Mouse (Mus musculus): ENCODE data around the gene Arpc1b.
A peak's percentile ranks its signal among the peaks of the same experiment; 100 is the strongest.
"Not testable (repeated sequence)": the region's sequence is repeated elsewhere in the genome, so short reads cannot be mapped to it uniquely, and the experiment has no call there.

Gene Arpc1b

DNA sequence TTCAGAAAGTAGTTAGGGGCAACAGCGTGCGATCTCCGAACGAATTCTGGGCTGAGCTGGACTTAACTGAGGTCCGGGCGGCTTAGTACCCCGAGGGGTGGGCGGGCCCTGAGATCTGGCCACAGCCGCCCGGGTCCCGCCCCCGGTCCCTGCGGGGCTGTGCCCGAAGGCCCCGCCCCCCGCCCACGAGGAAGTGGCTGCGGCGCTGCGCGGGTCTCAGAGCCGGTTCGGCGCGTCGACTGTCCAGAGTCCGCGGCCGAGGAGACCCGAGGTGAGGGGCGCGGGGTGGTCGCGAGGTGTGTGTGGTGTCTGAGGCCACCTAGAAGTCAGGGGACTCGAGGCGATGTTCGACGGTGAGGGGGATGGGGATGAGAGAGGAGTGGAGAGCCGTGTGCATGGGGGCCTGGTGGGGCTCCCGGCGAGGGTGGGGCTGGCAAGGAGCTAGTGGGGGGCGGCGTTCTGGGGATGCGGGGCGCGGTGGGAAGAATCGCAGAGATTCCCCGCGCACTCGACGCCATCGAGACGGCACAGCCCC is at the start of gene Arpc1b:
Gene Arpc1b, plus strand, starts transcription at position 145 of the 535 bp plus-strand sequence.
- DNase-seq = peak; percentile 84 to 89

DNA sequence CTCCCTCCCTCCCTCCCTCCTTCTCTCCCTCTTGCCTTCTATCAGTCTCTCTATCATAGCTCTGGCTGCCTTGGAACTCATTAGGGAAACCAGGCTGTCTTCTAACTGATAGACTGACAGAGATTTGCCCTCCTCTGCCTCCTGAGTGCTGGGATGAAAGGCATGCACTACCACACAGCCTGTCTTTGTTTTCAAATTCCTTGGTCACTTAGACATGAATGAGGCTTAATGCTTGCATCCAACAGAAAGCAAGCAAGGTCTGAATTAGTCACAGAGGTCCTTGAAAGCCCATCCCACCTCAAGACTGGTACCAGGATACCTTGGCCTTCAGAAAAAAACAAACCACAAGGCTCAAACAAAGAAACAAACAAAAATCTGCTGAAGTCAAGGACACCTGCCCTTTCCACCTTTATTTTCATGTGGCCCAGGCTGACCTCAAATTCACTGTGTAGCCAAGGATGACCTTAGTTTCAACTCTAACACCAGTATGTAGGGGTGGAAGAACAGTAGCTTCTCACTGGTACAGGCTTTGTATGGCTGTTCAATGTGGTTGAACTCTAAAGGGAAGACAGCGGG is 49.2 kb upstream of the Arpc1b start:
- DNase-seq = peak in 1 of 2 experiments; percentile 0

DNA sequence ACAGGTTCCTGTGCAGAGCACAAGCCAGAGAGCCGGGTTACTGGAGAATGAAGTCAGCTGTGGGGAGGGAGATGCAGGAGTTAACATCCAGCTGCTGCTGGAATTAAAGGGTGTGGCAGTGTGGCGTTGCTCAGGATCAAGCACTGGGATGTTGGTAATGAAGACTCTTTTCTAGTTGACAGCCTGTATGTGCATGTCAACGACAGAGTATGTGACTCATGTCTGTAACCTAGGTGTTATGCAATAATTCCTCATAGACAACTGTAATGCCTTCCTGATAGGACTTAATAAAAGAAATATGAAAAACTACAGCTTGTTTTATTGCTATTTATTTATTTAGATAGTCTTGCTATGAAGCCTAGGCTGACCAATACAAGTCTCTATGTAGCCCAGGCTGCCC is 45.2 kb upstream of the Arpc1b start:
- DNase-seq = no peak

DNA sequence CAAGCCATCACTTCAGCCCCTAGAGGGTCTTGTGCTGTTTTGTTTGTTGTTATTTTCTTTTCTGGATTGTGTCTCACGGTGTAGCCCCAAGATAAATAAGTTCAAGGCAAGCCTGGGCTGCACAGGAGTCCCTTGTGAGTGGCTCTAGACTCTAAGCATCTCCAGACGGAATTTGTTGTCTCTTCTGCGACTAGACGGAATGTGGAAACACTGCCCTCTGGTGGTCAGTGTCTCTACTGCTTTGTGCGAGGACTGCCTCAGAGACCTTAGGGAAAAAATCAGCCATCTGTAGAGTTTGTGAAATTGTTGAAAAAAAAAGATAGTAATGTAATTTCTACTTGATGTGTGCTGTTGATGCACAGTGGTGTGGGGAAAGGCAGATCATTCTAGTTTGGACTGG is 44.3 kb upstream of the Arpc1b start:
- DNase-seq = peak; percentile 51 to 76

DNA sequence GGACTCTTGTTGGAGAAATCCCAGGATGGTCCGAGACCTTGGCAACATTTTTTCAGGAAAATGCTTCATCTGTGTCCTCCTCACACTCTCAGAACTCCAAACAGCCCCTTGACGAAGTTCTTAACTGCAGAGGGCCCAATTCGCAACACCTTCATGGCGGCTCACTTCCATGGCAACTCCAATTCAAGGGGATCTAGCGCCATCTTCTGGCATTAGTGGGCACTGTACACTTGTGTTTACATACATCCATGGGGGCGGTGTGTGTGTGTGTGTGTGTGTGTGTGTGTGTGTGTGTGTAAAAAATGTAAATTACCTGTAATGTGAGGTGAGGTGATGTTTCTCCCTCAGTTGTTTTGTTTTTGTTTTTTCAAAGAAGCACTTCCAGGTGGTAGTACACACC is 42.7 kb upstream of the Arpc1b start:
- DNase-seq = no peak

DNA sequence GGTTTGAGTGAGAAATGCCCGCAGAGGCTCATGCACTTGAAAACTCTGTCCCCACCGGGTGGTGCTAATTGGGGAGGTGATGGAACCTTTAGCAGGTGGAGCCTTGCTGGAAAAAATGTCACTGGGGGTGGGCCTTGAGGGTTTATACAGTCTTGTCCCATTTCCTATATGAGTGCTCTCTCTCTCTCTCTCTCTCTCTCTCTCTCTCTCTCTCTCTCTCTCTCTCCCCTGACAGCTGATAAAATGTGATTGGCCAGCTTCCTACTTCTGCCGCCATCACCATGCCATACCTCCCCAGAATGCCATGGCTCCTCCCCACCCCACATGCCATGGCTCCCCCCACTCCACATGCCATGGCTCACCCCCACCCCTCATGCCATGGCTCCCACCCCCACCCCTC is 38.9 kb upstream of the Arpc1b start:
- DNase-seq = no peak

DNA sequence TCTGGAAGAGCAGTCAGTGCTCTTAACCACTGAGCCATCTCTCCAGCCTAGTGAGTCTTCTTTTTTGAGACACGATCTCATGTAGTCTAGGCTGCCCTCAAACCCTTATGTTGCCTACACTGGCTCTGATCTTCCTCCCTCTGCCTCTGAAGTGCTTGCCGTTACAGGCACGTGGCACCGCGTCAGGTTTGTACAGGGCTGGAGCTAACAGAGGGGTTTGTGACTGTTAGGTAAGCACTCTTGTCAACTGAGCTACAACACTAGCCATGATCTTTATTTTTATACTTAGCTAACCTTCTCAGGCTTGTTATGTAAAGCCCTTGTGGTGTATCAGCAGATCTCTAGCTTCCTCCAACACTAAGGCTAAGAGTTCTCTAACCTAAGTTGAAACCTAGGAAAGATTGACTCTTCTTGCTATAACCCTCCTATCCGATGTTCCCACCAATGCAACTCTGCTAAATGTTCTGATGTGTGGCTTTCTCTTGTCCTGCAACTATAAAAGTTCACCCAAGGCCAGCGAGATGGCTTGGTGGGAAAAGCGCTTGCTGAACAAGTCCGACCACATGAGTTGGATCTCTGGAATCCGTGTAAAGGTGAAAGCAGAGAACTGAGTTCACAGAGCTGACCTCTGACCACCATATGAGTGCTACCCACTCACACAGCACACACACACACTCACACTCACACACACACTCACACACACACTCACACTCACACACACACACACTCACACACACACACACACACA is 32.0 kb upstream of the Arpc1b start:
- DNase-seq = peak; percentile 16 to 57

DNA sequence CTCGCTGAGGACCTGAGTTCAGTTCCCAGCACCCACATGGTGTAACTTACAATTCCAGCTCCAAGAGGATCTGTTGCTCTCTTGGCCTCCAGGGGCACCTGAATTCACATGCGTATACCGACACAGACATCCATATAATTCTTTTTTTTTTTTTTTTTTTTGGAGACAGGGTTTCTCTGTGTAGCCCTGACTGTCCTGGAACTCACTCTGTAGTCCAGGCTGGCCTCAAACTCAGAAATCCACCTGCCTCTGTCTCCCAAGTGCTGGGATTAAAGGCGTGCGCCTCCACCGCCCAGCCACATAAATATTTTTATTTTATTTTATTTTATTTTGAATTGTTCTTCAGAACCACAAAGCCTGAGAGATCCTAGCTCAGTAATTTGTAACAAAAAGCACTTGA is 30.8 kb upstream of the Arpc1b start:
- DNase-seq = not testable (repeated sequence)

DNA sequence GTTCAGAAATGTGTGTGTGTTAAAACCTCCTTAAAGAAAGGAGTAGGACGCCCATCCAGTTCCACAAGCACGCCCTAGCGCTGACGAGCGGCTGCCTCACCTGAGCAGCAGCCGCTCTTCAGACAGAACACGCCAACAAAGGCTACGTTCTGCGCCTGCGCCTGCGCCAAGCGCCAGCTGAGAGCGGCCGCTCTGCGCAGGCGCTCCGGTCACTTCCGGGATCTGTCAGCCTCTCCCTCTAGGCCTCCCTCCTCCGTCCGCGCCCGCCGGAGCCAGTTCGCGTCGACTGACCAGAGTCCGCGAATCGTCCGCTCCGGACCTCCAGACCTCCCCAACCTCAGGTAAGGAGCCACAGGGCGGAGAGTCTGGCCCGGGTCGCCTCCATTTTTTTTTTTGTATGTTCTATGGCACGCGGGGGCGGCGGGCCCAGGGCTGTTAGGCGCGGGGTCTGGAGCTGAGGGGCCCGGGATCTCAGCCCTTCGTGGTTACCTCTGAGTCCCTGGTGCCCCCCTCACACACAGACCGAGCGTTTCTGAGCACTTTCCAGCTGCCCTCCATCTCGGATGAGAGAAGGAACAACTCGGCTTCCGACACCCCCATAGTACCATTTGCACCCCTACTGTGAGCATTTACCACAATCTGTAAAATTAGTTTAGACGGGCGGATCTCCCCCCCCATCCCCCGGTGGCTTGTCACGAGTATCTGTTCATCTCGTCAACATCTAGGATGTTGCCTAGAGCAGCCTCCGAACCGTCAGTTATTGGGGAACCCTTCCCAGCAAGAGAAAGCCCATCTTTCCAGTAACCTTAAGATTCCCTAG is 30.2 kb upstream of the Arpc1b start, which contains the start of the genes Arpc1a and Kpna7:
Gene Arpc1a, plus strand, starts transcription at position 199 of the 820 bp plus-strand sequence.
Gene Kpna7, minus strand, starts transcription at position 399 of the 820 bp plus-strand sequence.
- DNase-seq = peak; percentile 96 to 97

DNA sequence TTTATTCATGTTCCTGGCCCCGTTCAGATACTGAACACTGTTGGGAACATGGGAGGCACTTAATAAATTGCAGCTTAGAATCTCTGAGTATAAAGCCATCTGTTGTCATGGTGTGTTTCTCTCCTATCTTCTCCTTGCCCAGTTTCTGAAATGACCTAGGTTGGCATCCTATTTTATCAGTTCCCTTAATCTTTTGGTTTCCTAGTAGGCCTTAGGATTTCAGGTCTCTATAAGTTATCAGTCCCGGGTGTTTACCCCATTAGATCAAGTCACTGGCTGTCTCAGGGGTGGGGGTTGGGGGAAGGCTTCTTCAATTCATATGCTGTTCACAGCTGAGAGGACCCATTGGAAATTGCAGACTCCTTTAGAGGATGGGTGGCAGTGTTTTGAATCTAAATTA is 29.2 kb upstream of the Arpc1b start:
- DNase-seq = no peak

DNA sequence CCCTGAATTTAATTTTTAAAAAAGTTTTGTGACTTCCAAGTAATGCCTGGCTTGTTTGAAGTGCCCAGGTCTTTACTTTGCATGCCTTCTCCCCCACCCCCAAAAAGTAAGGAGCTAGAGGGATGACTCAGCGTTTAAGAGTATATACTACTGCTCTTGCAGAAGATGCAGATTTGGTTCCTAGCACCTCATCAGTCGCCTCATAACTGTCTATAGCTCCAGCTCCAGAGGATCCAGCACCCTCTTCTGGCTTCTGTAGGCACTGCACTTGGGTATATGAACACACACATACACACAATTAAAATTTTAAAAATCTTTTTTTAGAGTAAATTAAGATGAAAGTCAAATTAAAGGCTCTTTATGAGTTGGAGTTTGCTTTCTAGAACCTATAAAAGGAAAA is 25.8 kb upstream of the Arpc1b start:
- no peak for DNase-seq

DNA sequence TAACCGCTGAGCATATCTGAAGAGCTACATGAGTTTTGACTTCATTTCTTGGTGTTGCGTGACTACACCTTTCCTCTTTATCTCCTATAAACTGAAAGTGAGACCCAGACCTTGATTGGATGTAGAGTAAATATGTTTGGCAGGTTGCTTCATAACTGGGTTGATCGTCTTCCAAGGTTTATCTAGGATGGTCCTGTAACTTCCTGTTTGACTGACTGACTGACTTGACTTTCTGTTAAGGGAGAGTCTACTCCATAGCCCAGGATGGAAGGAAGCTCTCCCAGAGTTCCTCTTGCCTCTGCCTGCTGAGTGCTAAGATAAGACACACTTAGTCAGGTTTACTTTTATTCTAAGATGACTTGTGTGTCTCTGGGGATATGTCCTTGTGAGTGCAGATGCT is 24.1 kb upstream of the Arpc1b start:
- no peak for DNase-seq

DNA sequence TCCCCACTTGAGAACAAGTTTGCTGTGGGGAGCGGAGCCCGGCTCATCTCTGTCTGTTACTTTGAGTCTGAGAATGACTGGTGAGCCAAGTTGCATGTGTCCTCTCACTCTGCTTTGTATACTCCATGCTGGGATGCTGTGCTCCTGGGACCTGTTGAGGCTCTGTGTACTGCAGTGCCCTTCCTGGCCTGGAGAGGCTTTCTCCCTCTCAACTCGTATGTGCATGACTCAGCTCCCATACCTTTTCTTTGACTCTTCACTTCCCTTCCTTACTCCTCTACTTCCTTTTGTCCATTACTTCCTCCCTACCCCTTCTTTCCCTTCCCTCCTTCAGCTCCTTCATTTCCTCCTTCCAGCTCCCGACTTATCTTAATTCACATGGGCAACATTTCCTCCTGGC is 17.8 kb upstream of the Arpc1b start:
- no peak for DNase-seq

DNA sequence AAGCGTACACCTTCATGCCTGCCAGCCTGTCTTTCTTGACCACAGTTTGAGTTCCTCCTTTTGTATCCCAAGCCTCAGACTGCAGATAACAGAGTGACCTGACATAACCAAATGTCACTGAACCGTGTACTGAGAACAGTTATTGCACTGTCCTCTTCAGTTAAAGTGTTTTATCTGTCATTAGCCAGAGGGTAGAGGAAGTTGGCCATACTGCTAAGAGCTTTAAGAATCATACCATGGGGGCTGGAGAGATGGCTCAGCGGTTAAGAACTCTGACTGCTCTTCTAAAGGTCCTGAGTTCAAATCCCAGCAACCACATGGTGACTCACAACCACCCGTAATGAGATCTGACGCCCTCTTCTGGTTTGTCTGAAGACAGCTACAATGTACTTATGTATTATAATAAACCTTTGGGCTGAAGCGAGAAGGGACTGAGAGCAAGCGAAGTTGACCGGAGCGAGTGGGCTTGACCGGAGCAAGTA is 15.6 kb upstream of the Arpc1b start:
- DNase-seq = no peak

DNA sequence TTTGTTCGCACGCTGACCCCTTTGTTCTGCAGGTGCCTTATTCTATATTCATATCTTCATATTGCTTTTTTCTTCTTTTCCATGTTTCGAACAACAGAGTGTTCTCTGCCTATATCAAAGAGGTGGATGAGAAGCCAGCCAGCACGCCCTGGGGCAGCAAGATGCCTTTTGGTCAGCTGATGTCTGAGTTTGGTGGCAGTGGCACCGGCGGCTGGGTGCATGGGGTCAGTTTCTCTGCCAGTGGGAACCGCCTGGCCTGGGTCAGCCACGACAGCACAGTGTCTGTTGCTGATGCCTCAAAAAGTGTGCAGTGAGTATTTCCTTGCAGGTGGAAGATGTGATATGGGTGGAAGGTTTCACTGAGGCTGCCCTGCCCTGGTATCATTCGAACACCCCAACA is 13.1 kb upstream of the Arpc1b start:
- DNase-seq = no peak

DNA sequence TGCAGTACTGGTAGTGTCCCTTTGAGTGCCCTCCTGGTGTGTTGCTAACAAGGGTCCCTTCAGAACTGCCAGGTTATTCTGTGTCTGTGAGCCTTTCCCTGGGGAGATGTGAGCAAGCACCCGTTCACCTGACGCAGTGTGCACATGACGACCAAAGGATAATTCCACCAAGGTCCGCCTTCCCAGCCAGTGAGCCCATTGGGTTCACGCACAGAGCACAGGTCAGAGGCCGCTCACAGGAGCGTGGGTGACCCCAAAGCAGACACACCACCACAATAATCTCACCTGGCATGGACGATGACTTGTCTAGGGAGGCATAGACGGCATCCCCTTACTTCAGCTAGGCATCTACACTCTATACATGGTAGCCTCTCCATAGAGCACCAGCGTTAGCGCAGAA is 12.6 kb upstream of the Arpc1b start:
- DNase-seq = not testable (repeated sequence)

DNA sequence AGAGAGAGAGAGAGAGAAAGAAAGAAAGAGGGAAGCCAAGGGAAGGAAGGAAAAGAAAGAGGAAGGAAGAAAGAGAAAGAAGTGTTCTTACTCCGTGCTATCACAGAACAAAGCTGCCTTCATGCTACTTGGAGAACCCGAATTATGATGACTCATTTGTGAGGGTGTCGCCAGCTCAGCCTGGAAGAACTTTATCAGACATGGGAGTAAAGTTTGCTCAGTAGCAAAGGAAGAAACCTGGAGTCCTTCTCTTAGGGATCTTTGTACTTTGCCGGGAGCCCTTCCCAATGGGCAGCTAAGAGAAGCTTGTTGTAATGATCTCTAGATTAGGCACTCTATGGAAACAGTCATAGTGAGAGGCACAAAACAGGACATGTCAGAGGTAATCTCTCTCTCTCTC is 11.3 kb upstream of the Arpc1b start:
- DNase-seq = no peak

DNA sequence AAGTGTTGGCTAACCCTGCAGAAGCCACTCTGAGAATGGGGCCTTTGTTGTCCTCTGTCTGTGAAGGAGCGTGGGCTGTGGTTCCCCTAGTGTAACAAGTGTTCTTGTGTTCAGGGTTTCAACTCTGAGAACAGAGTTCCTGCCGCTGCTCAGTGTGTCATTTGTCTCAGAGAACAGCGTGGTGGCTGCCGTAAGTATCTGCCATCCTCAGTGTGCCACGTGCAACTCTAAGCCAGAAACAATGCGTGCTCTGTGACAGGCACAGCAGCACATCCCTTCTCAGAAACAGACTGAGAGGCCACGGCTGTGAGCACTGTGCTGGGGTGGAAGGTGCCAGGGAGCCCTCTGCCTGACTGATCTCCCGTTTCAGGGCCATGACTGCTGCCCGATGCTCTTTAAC is 9.7 kb upstream of the Arpc1b start:
- DNase-seq = no peak

DNA sequence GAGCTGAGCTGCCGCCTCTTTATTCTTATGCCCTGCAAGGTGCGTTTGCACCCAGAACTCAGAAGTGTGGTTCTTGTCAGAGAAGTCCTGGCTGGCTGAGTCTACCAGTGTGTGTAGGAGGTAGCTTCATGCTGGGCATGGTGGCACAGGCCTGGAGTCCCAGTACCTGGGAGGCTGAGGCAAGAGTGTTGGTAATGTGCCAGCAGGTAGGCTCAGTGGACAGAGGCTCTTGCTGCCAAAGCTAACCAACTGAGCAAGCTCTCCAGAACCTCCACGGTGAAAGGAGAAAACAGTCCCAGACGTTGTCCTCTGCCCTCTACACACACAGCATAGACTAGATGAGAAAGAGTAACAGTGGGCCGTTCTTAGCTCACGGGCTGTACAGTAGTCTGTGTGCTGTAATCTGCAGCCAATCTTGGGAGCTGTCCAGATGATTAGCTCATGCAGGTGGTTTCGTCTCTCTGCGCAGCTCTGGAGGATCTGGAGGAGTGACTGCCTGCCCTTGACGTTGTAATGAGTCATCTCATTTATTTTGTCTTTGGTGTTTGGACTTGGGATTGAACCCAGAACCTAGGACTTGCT is 8.2 kb upstream of the Arpc1b start:
- DNase-seq = no peak

DNA sequence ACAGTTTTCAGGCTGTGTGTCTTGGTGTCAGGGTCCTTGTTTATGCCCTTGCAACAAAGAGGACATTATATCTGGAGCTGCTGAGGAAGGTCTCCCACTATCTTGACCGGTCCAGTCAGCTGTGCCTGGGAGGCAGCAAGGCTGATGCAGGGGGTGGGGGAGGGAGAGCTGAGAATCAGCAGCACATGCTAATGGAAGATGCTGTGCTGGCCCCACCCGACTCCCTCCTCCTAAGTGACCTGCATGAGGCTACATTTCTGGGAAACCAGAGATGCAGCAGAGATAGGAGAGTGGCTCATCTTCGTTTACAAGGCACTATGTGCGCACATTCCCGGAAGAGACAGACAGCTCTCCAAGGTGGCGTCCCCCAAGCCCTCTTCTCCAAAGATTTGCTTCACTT is 3.6 kb upstream of the Arpc1b start:
- no peak for DNase-seq

DNA sequence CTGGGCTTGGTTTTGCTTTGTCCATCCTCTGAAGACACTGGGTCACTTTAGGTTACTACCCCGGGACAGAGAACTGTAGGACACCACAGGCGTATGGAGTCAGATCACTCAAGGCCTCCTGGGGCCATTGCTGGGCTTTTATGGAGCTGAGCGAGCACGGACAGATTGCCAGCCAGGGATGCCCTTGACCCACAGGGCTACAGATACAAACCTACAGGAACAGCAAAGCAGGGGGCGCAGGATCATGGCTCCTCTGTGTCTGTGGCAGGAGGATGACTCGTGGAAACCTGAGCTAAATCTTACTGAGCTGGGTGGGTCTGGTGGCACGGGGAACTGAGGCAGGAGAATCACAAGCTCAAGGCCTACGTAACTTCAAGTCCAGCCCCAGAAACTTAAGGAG is 1.4 kb upstream of the Arpc1b start:
- no peak for DNase-seq

DNA sequence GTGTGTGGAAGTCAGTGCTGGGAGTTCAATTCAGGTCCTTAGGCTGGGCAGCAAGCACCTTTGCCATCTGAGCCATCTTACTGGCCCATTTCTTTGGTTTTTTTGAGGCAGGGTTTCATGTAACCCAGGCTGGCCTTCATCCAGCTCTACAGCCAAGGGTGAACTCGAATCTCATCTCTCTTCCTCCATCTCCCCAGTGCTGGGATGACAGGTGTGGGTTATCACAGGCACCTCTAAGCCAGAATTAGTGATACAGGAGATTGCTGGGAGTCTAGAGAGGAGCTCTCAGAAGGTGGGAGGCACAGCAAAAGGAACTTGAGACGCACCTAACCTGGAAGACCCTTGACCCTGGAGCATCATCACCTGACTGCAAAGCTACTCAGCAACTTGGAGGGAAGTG is 599 bp upstream of the Arpc1b start:
- DNase-seq = no peak
